Mouse (Mus musculus): ENCODE results near the gene Scrg1. TPM values are rescaled to one million over a fixed set of nuclear protein-coding genes. Genes with fewer than 3 reads are reported as not detected.

The Scrg1 gene
- polyA plus RNA-seq, 1 experiment from 2014 or later: 0.92 TPM

- Histone ChIP-seq H3K4me3 (no peak overlapping the region), H3K9ac (no peak overlapping the region), H3K4me2 (no peak overlapping the region), H3K4me1 (no peaks in the 10 kb centered on the region), H3K27me3 (no peaks in the 10 kb centered on the region), H3K27ac (no peak overlapping the region), H3K9me3 (replicated peaks) (no peaks in the 10 kb centered on the region), H3K36me3 (ENCODE audit: poor library complexity, severe bottlenecking) (no peaks in the 10 kb centered on the region)
- no peak for ATAC-seq
- WGBS: 85% methylated on average over 3 of the region's 3 CpGs
Observed at GRCm38 (mm10) chr8:57457942-57458341, 2.2 kb downstream of the Scrg1 start.

GRCm38 (mm10) chr8:57462839-57463238 lies 7.1 kb downstream of the Scrg1 start:
- Histone ChIP-seq H3K4me1 (no peaks in the 10 kb centered on the region), H3K9me3 (replicated peaks) (no peaks in the 10 kb centered on the region), H3K4me3 (no peak overlapping the region), H3K27me3 (no peaks in the 10 kb centered on the region), H3K9ac (no peak overlapping the region), H3K36me3 (ENCODE audit: poor library complexity, severe bottlenecking) (no peaks in the 10 kb centered on the region), H3K4me2 (no peak overlapping the region), H3K27ac (no peak overlapping the region)
- WGBS: 46% methylated on average over 1 of the region's 1 CpGs
- no peak for ATAC-seq

GRCm38 (mm10) chr8:57463757-57464156 lies 8.0 kb downstream of the Scrg1 start:
- H3K4me2 ChIP-seq: no peak overlapping the region
- no peaks in the 10 kb centered on the region for H3K27me3 ChIP-seq
- WGBS: 90% methylated on average over 3 of the region's 3 CpGs
- H3K9me3 ChIP-seq (replicated peaks): no peaks in the 10 kb centered on the region
- H3K36me3 ChIP-seq (ENCODE audit: poor library complexity, severe bottlenecking): no peaks in the 10 kb centered on the region
- H3K9ac ChIP-seq: no peak overlapping the region
- ATAC-seq: no peak
- no peak overlapping the region for H3K27ac ChIP-seq
- H3K4me1 ChIP-seq: no peaks in the 10 kb centered on the region
- no peak overlapping the region for H3K4me3 ChIP-seq

GRCm38 (mm10) chr8:57468624-57469023 lies 12.9 kb downstream of the Scrg1 start:
- Histone ChIP-seq H3K36me3 (ENCODE audit: poor library complexity, severe bottlenecking) (no peaks in the 10 kb centered on the region), H3K27ac (no peak overlapping the region), H3K9ac (no peak overlapping the region), H3K4me2 (no peak overlapping the region), H3K4me1 (no peaks in the 10 kb centered on the region), H3K9me3 (replicated peaks) (no peaks in the 10 kb centered on the region), H3K27me3 (no peaks in the 10 kb centered on the region), H3K4me3 (no peak overlapping the region)
- 0 out of 2 replicates have a peak, but pooled peaks have one; percentile 21 for ATAC-seq
- 70% methylated on average over 5 of the region's 5 CpGs for WGBS

GRCm38 (mm10) chr8:57470863-57471262 lies 15.1 kb downstream of the Scrg1 start:
- WGBS: 87% methylated on average over 5 of the region's 5 CpGs

GRCm38 (mm10) chr8:57473751-57474150 lies 18.0 kb downstream of the Scrg1 start:
- WGBS: 80% methylated on average over 6 of the region's 6 CpGs
- no peak overlapping the region for H3K27ac ChIP-seq
- H3K9me3 ChIP-seq (replicated peaks): no peaks in the 10 kb centered on the region

More at GRCm38 (mm10) chr8:57470863-57471262, 15.1 kb downstream of the Scrg1 start:
- Histone ChIP-seq H3K9me3 (replicated peaks) (no peaks in the 10 kb centered on the region), H3K4me1 (no peaks in the 10 kb centered on the region), H3K27ac (no peak overlapping the region), H3K27me3 (no peaks in the 10 kb centered on the region), H3K9ac (no peak overlapping the region), H3K4me2 (no peak overlapping the region), H3K36me3 (ENCODE audit: poor library complexity, severe bottlenecking) (no peaks in the 10 kb centered on the region), H3K4me3 (no peak overlapping the region)
- ATAC-seq: no peak

GRCm38 (mm10) chr8:57478406-57478805 lies 22.7 kb downstream of the Scrg1 start:
- Histone ChIP-seq H3K4me1 (no peaks in the 10 kb centered on the region), H3K36me3 (ENCODE audit: poor library complexity, severe bottlenecking) (peaks cover 29% of the 10 kb centered on the region), H3K27ac (no peak overlapping the region), H3K9ac (no peak overlapping the region), H3K4me3 (no peak overlapping the region), H3K27me3 (no peaks in the 10 kb centered on the region), H3K9me3 (replicated peaks) (no peaks in the 10 kb centered on the region), H3K4me2 (no peak overlapping the region)
- WGBS: 77% methylated on average over 3 of the region's 3 CpGs
- ATAC-seq: no peak

More at GRCm38 (mm10) chr8:57473751-57474150, 18.0 kb downstream of the Scrg1 start:
- no peak overlapping the region for H3K4me2 ChIP-seq
- no peak overlapping the region for H3K4me3 ChIP-seq
- no peaks in the 10 kb centered on the region for H3K4me1 ChIP-seq
- H3K9ac ChIP-seq: no peak overlapping the region
- ATAC-seq: no peak
- H3K27me3 ChIP-seq: no peaks in the 10 kb centered on the region
- no peaks in the 10 kb centered on the region for H3K36me3 ChIP-seq (ENCODE audit: poor library complexity, severe bottlenecking)

- H3K27ac ChIP-seq: no peak overlapping the region
- H3K4me3 ChIP-seq: no peak overlapping the region
- H3K4me1 ChIP-seq: no peaks in the 10 kb centered on the region
- H3K36me3 ChIP-seq (ENCODE audit: poor library complexity, severe bottlenecking): peaks cover 32% of the 10 kb centered on the region
- H3K27me3 ChIP-seq: no peaks in the 10 kb centered on the region
- no peak overlapping the region for H3K4me2 ChIP-seq
- H3K9me3 ChIP-seq (replicated peaks): no peaks in the 10 kb centered on the region
- WGBS: 96% methylated on average over 8 of the region's 8 CpGs
- no peak for ATAC-seq
- no peak overlapping the region for H3K9ac ChIP-seq
Observed at GRCm38 (mm10) chr8:57479700-57480099, 24.0 kb downstream of the Scrg1 start.

- Histone ChIP-seq H3K9me3 (replicated peaks) (no peaks in the 10 kb centered on the region), H3K27me3 (no peaks in the 10 kb centered on the region), H3K9ac (no peak overlapping the region), H3K4me3 (no peak overlapping the region), H3K27ac (no peak overlapping the region), H3K4me1 (peaks cover 7% of the 10 kb centered on the region), H3K4me2 (no peak overlapping the region), H3K36me3 (ENCODE audit: poor library complexity, severe bottlenecking) (peaks cover 32% of the 10 kb centered on the region)
- 81% methylated on average over 4 of the region's 4 CpGs for WGBS
- no peak for ATAC-seq
Observed at GRCm38 (mm10) chr8:57480606-57481005, 24.9 kb downstream of the Scrg1 start.

- Histone ChIP-seq H3K27me3 (no peaks in the 10 kb centered on the region), H3K27ac (peak overlapping the region; percentile 99), H3K9me3 (replicated peaks) (no peaks in the 10 kb centered on the region), H3K4me2 (peak overlapping the region; percentile 76), H3K4me1 (peaks cover 15% of the 10 kb centered on the region), H3K4me3 (peak overlapping the region; percentile 95), H3K9ac (peak overlapping the region; percentile 98), H3K36me3 (ENCODE audit: poor library complexity, severe bottlenecking) (peaks cover 15% of the 10 kb centered on the region)
- under 1% methylated on average over 54 of the region's 54 CpGs for WGBS
- peak; percentile 64 for ATAC-seq
Observed at GRCm38 (mm10) chr8:57486491-57487440, 31.0 kb downstream of the Scrg1 start.

- H3K9ac ChIP-seq: peak within 1 kb of the TSS; percentile 98
- peaks cover 8% of the 10 kb centered on the region for H3K36me3 ChIP-seq (ENCODE audit: poor library complexity, severe bottlenecking)
- H3K4me1 ChIP-seq: peaks cover 15% of the 10 kb centered on the region
- WGBS: under 1% methylated on average over 66 of the region's 66 CpGs
- H3K9me3 ChIP-seq (replicated peaks): no peaks in the 10 kb centered on the region
- H3K27me3 ChIP-seq: no peaks in the 10 kb centered on the region
- peak; percentile 98 for ATAC-seq
- peak within 1 kb of the TSS; percentile 76 for H3K4me2 ChIP-seq
- peak within 1 kb of the TSS; percentile 99 for H3K27ac ChIP-seq
- H3K4me3 ChIP-seq: peak within 1 kb of the TSS; percentile 95
Observed at GRCm38 (mm10) chr8:57487441-57488155, 31.9 kb downstream of the Scrg1 start, which contains the start of gene Sap30. Gene Sap30, minus strand, starts transcription at chr8:57487860.

GRCm38 (mm10) chr8:57488312-57488765 lies 32.6 kb downstream of the Scrg1 start:
- Histone ChIP-seq H3K4me2 (peak overlapping the region; percentile 76), H3K36me3 (ENCODE audit: poor library complexity, severe bottlenecking) (peaks cover 4% of the 10 kb centered on the region; the same call in 1 of the 2 replicates), H3K27me3 (no peaks in the 10 kb centered on the region), H3K27ac (peak overlapping the region; percentile 82), H3K4me3 (peak overlapping the region; percentile 95), H3K9me3 (replicated peaks) (no peaks in the 10 kb centered on the region), H3K9ac (peak overlapping the region; percentile 70), H3K4me1 (peaks cover 15% of the 10 kb centered on the region)
- peak; percentile 57 for ATAC-seq
- under 1% methylated on average over 25 of the region's 25 CpGs for WGBS

Data from forebrain, embryonic 13.5 days (tissue).